Comparison of ENCODE assay signal across 26 mouse cellular contexts in genomic region chr2:29419434-29419833, GRCm38 (mm10).
DNase-seq lines count a peak whose midpoint lies in the region; ATAC-seq lines count a peak whose summit lies in the region.
"Had no signal": no experiment of that assay in that cellular context is flagged by ENCODE, and none has a peak within 500 bp of the region (broad histone marks: within the 10 kb centered on the region; RNA-seq: fewer than 3 reads in every experiment).

No protein-coding gene starts in this region.

- no peak overlapping the region for H3K4me2 ChIP-seq in hindbrain, embryonic 11.5 days (replicated peaks; ENCODE audit: low read depth, low read length)
- no peak overlapping the region for H3K4me2 ChIP-seq in hindbrain, embryonic 14.5 days (replicated peaks)
- H3K4me2 ChIP-seq: heart, embryonic 13.5 days; hindbrain, embryonic 12.5 days; limb, embryonic 13.5 days; liver, embryonic 12.5 days; midbrain, embryonic 15.5 days; neural tube, embryonic 15.5 days had no signal

- 0 out of 2 replicates have a peak overlapping the region, but pooled peaks have one; percentile 49 for H3K27ac ChIP-seq in hindbrain, embryonic 11.5 days (ENCODE audit: low read depth, low read length)
- H3K27ac ChIP-seq in hindbrain, embryonic 14.5 days: no peak overlapping the region
- H3K27ac ChIP-seq: heart, embryonic 13.5 days; hindbrain, embryonic 12.5 days; layer of hippocampus, adult 2 months; left cerebral cortex, adult 2 months; limb, embryonic 13.5 days; liver, embryonic 12.5 days; macrophage; midbrain, embryonic 15.5 days; neural tube, embryonic 15.5 days had no signal

- peaks cover 11% of the 10 kb centered on the region for H3K4me1 ChIP-seq in hindbrain, embryonic 11.5 days (replicated peaks; ENCODE audit: control insufficient read depth, insufficient read depth, low read length)
- H3K4me1 ChIP-seq in hindbrain, embryonic 14.5 days (replicated peaks; ENCODE audit: control insufficient read depth, insufficient read depth, low read length): peaks cover 28% of the 10 kb centered on the region

- ATAC-seq in hindbrain, embryonic 11.5 days (ENCODE audit: low FRiP score): no peak
- ATAC-seq in hindbrain, embryonic 14.5 days (ENCODE audit: low FRiP score): no peak
- ATAC-seq: forebrain, embryonic 14.5 days; liver, embryonic 12.5 days; liver, postnatal 0 days; midbrain, embryonic 15.5 days had no signal

- H3K9me3 ChIP-seq in hindbrain, embryonic 11.5 days (ENCODE audit: control insufficient read depth, low read length): no peaks in the 10 kb centered on the region
- H3K9me3 ChIP-seq in hindbrain, embryonic 14.5 days (ENCODE audit: control insufficient read depth, low read length): no peaks in the 10 kb centered on the region
- H3K9me3 ChIP-seq: G1E; heart, embryonic 13.5 days; hindbrain, embryonic 12.5 days; limb, embryonic 13.5 days; liver, embryonic 12.5 days; midbrain, embryonic 15.5 days; neural tube, embryonic 15.5 days had no signal

- no peaks in the 10 kb centered on the region for H3K27me3 ChIP-seq in hindbrain, embryonic 11.5 days (ENCODE audit: control insufficient read depth, insufficient read depth, low read length)
- H3K27me3 ChIP-seq in hindbrain, embryonic 14.5 days (ENCODE audit: control insufficient read depth, insufficient read depth, low read length): no peaks in the 10 kb centered on the region
- H3K27me3 ChIP-seq: heart, embryonic 13.5 days; hindbrain, embryonic 12.5 days; limb, embryonic 13.5 days; liver, embryonic 12.5 days; midbrain, embryonic 15.5 days; neural tube, embryonic 15.5 days had no signal

- H3K36me3 ChIP-seq in hindbrain, embryonic 11.5 days (ENCODE audit: control insufficient read depth, insufficient read depth, low read length): no peaks in the 10 kb centered on the region
- H3K36me3 ChIP-seq in hindbrain, embryonic 14.5 days (replicated peaks; ENCODE audit: control insufficient read depth, insufficient read depth): no peaks in the 10 kb centered on the region
- H3K36me3 ChIP-seq: heart, embryonic 13.5 days; hindbrain, embryonic 12.5 days; midbrain, embryonic 15.5 days; neural tube, embryonic 15.5 days had no signal

- WGBS in hindbrain, embryonic 11.5 days: 14% methylated on average over 5 of the region's 5 CpGs
- WGBS in hindbrain, embryonic 14.5 days: 14% methylated on average over 5 of the region's 5 CpGs

- DNase-seq in embryo, embryonic 10.5 days (ENCODE audit: low spot score): peak; percentile 24
- no peak for DNase-seq in embryo, embryonic 9.5 days (ENCODE audit: extremely low spot score)
- no peak for DNase-seq in hindbrain, embryonic 11.5 days (ENCODE audit: low spot score)
- DNase-seq in hindbrain, embryonic 14.5 days (ENCODE audit: low spot score): no peak
- DNase-seq in kidney, postnatal 10 days: peak; percentile 62
- no peak for DNase-seq in kidney, adult 18-20 months
- peak; percentile 13 for DNase-seq in thymus, postnatal 0 days (ENCODE audit: low spot score)
- no peak for DNase-seq in thymus, postnatal 10 days (ENCODE audit: low spot score in 2 of 2)
- DNase-seq: adrenal gland, adult 8-10 months; cerebellum, adult 2 months; cerebellum, postnatal 14 days; heart, postnatal 10 days; liver, postnatal 0 days; retina, postnatal 1 day; right cerebral cortex, postnatal 14 days had no signal

- H3K9ac ChIP-seq in hindbrain, embryonic 11.5 days (ENCODE audit: low read depth, low read length): no peak overlapping the region
- H3K9ac ChIP-seq in hindbrain, embryonic 14.5 days: no peak overlapping the region
- H3K9ac ChIP-seq: heart, embryonic 13.5 days; hindbrain, embryonic 12.5 days; limb, embryonic 13.5 days; liver, embryonic 12.5 days; liver, postnatal 0 days; midbrain, embryonic 15.5 days; neural tube, embryonic 15.5 days had no signal

- H3K4me3 ChIP-seq in hindbrain, embryonic 11.5 days (ENCODE audit: low read depth, low read length): no peak overlapping the region
- H3K4me3 ChIP-seq in hindbrain, embryonic 14.5 days (replicated peaks; ENCODE audit: low read length): no peak overlapping the region
- H3K4me3 ChIP-seq: heart, embryonic 13.5 days; hindbrain, embryonic 12.5 days; layer of hippocampus, adult 2 months; left cerebral cortex, adult 2 months; limb, embryonic 13.5 days; liver, embryonic 12.5 days; midbrain, embryonic 15.5 days; neural tube, embryonic 15.5 days had no signal

Comparison
In these comparisons a context has a peak if more than half of its experiments do, and no peak if none do; other contexts are left out.
1. DNase-seq: peak in embryo, embryonic 10.5 days (single experiment), kidney, postnatal 10 days (single experiment) and thymus, postnatal 0 days (single experiment); none in embryo, embryonic 9.5 days (single experiment), hindbrain, embryonic 11.5 days (single experiment), hindbrain, embryonic 14.5 days (single experiment), kidney, adult 18-20 months (single experiment) and thymus, postnatal 10 days (0 of 2).